26 mouse cellular contexts compared by ENCODE assay signal in the genomic region with DNA sequence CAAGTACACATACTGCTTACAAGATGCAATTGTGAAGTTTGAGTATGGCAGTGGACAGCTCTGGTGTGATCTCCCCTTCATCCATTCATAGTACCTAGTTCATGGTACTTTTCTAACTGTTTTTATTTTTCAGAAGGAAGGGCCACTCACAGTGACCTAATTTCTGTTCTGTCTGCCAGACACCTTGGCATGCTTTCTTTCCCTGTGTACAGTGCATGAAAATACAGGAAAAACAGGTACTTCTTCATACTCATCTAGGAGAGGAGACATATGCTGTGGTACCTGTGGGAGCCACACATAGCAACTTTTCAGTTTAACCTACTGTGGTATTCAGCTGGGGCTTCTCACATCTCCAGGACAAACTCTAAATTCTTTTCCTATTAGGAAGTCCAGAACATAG.
DNase-seq lines count a peak whose midpoint lies in the region; ATAC-seq and TF ChIP-seq lines count a peak whose summit lies in the region.
"Had no signal": no experiment of that assay in that cellular context is flagged by ENCODE, and none has a peak within 500 bp of the region (broad histone marks: within the 10 kb centered on the region; RNA-seq: fewer than 3 reads in every experiment).

No protein-coding gene starts in this region.

- H3K9ac ChIP-seq in forebrain, embryonic 15.5 days (replicated peaks): no peak overlapping the region
- H3K9ac ChIP-seq in forebrain, embryonic 14.5 days (ENCODE audit: low read length): no peak overlapping the region
- H3K9ac ChIP-seq: embryonic facial prominence, embryonic 13.5 days; forebrain, embryonic 12.5 days; hindbrain, embryonic 12.5 days; limb, embryonic 15.5 days; liver, embryonic 13.5 days; midbrain, embryonic 12.5 days; stomach, embryonic 15.5 days had no signal

- no peak for TF ChIP-seq POLR2A in cerebellum, adult 2 months (IDR thresholded peaks at IDR 0.05; ENCODE audit: borderline replicate concordance, insufficient read depth, low read length)

- H3K27me3 ChIP-seq in forebrain, embryonic 15.5 days: no peaks in the 10 kb centered on the region
- no peaks in the 10 kb centered on the region for H3K27me3 ChIP-seq in forebrain, embryonic 14.5 days (replicated peaks; ENCODE audit: control insufficient read depth, insufficient read depth, low read length)
- H3K27me3 ChIP-seq in cerebellum, adult 2 months (ENCODE audit: control insufficient read depth, insufficient read depth, low read length): no peaks in the 10 kb centered on the region
- H3K27me3 ChIP-seq: embryonic facial prominence, embryonic 13.5 days; forebrain, embryonic 12.5 days; hindbrain, embryonic 12.5 days; limb, embryonic 15.5 days; liver, embryonic 13.5 days; megakaryocyte, embryonic 14.5 days; midbrain, embryonic 12.5 days; stomach, embryonic 15.5 days had no signal

- no peaks in the 10 kb centered on the region for H3K9me3 ChIP-seq in forebrain, embryonic 15.5 days
- no peaks in the 10 kb centered on the region for H3K9me3 ChIP-seq in forebrain, embryonic 14.5 days (replicated peaks; ENCODE audit: control insufficient read depth, low read length)
- H3K9me3 ChIP-seq: embryonic facial prominence, embryonic 13.5 days; forebrain, embryonic 12.5 days; hindbrain, embryonic 12.5 days; limb, embryonic 10.5 days; limb, embryonic 15.5 days; liver, embryonic 13.5 days; megakaryocyte, embryonic 14.5 days; midbrain, embryonic 12.5 days; stomach, embryonic 15.5 days had no signal

- H3K4me2 ChIP-seq in forebrain, embryonic 15.5 days (replicated peaks): no peak overlapping the region
- no peak overlapping the region for H3K4me2 ChIP-seq in forebrain, embryonic 14.5 days (ENCODE audit: low read length)
- H3K4me2 ChIP-seq: embryonic facial prominence, embryonic 13.5 days; forebrain, embryonic 12.5 days; hindbrain, embryonic 12.5 days; limb, embryonic 15.5 days; liver, embryonic 13.5 days; midbrain, embryonic 12.5 days; stomach, embryonic 15.5 days had no signal

- H3K27ac ChIP-seq in forebrain, embryonic 15.5 days (replicated peaks): peak overlapping the region; percentile 88
- H3K27ac ChIP-seq in forebrain, embryonic 14.5 days (ENCODE audit: low read depth, low read length): no peak overlapping the region
- H3K27ac ChIP-seq in cerebellum, adult 2 months (ENCODE audit: insufficient read depth, low read length): no peak overlapping the region
- H3K27ac ChIP-seq: embryonic facial prominence, embryonic 13.5 days; hindbrain, embryonic 12.5 days; limb, embryonic 10.5 days; limb, embryonic 15.5 days; liver, embryonic 13.5 days; midbrain, embryonic 12.5 days; stomach, embryonic 15.5 days had no signal

- DNase-seq in forebrain, embryonic 14.5 days (ENCODE audit: low spot score): no peak
- DNase-seq in brain, adult 2 months (ENCODE audit: low read depth, low spot score): peak; percentile 74
- DNase-seq in cerebellum, adult 2 months: peak; percentile 34 to 65
- DNase-seq in fat pad, adult 2 months (ENCODE audit: extremely low read depth, low read depth, low spot score): peak; percentile 3
- DNase-seq in retina, postnatal 1 day: no peak
- DNase-seq in urinary bladder, postnatal 25 days (ENCODE audit: low spot score): no peak
- DNase-seq: adrenal gland, postnatal 25 days; kidney, adult 9 months; kidney, postnatal 10 days; liver, embryonic 13.5 days; lung, adult 18-20 months; lung, postnatal 4 days; right cerebral cortex, postnatal 25 days; thymus, postnatal 14 days had no signal

- H3K4me3 ChIP-seq in forebrain, embryonic 15.5 days: no peak overlapping the region
- no peak overlapping the region for H3K4me3 ChIP-seq in forebrain, embryonic 14.5 days (ENCODE audit: low read depth, low read length)
- H3K4me3 ChIP-seq in cerebellum, adult 2 months (replicated peaks; ENCODE audit: insufficient read depth, low read depth, low read length): no peak overlapping the region
- H3K4me3 ChIP-seq: embryonic facial prominence, embryonic 13.5 days; forebrain, embryonic 12.5 days; hindbrain, embryonic 12.5 days; limb, embryonic 10.5 days; limb, embryonic 15.5 days; liver, embryonic 13.5 days; megakaryocyte, embryonic 14.5 days; midbrain, embryonic 12.5 days; stomach, embryonic 15.5 days had no signal

- TF ChIP-seq CTCF in cerebellum, adult 2 months (IDR thresholded peaks at IDR 0.05; ENCODE audit: borderline replicate concordance, insufficient read depth, low read depth, low read length): no peak

- H3K4me1 ChIP-seq in forebrain, embryonic 15.5 days: peaks cover 34% of the 10 kb centered on the region
- H3K4me1 ChIP-seq in forebrain, embryonic 14.5 days (ENCODE audit: control insufficient read depth, insufficient read depth, low read length): peaks cover 17% of the 10 kb centered on the region
- H3K4me1 ChIP-seq in cerebellum, adult 2 months (ENCODE audit: control insufficient read depth, insufficient read depth, low read length): peaks cover 7% of the 10 kb centered on the region
- H3K4me1 ChIP-seq: limb, embryonic 15.5 days; liver, embryonic 13.5 days; megakaryocyte, embryonic 14.5 days; midbrain, embryonic 12.5 days; stomach, embryonic 15.5 days had no signal

- H3K36me3 ChIP-seq in forebrain, embryonic 15.5 days: no peaks in the 10 kb centered on the region
- no peaks in the 10 kb centered on the region for H3K36me3 ChIP-seq in forebrain, embryonic 14.5 days (ENCODE audit: control insufficient read depth, insufficient read depth, low read length)
- H3K36me3 ChIP-seq: embryonic facial prominence, embryonic 13.5 days; forebrain, embryonic 12.5 days; hindbrain, embryonic 12.5 days; limb, embryonic 10.5 days; limb, embryonic 15.5 days; liver, embryonic 13.5 days; midbrain, embryonic 12.5 days; stomach, embryonic 15.5 days had no signal

- ATAC-seq in forebrain, embryonic 15.5 days (replicated peaks): no peak
- ATAC-seq in forebrain, embryonic 14.5 days: no peak
- ATAC-seq: CD4-positive, CD25-positive, alpha-beta regulatory T cell, adult 4 months; intestine, embryonic 16.5 days; lung, postnatal 0 days had no signal

Comparison
In these comparisons a context has a peak if more than half of its experiments do, and no peak if none do; other contexts are left out.
1. DNase-seq: peak in brain, adult 2 months (single experiment), cerebellum, adult 2 months (2 of 2) and fat pad, adult 2 months (single experiment); none in forebrain, embryonic 14.5 days (single experiment), retina, postnatal 1 day (single experiment) and urinary bladder, postnatal 25 days (single experiment).